Mouse (Mus musculus): ENCODE results near the gene Meis1. TPM values are rescaled to one million over a fixed set of nuclear protein-coding genes. Genes with fewer than 3 reads are reported as not detected.
A peak's percentile ranks its signal among the peaks of the same experiment; 100 is the strongest.

Gene Meis1
- polyA plus RNA-seq, 1 experiment = 2.1 TPM

GRCm38 (mm10) chr11:18963202-18964136 lies 55.3 kb downstream of the Meis1 start:
- H3K9me3 ChIP-seq (replicated peaks; ENCODE audit: control insufficient read depth, insufficient read depth, low read length, poor library complexity, severe bottlenecking) = no peaks in the 10 kb centered on the region
- TF ChIP-seq CTCF (IDR thresholded peaks at IDR 0.05; ENCODE audit: low read depth, low read length) = no peak
- TF ChIP-seq POLR2A (IDR thresholded peaks at IDR 0.05; ENCODE audit: insufficient read depth, low read length) = no peak
- TF ChIP-seq EP300 (IDR thresholded peaks at IDR 0.05; ENCODE audit: insufficient read depth, low read depth, low read length) = no peak
- no peak overlapping the region for H3K4me3 ChIP-seq (ENCODE audit: low read depth, low read length)
- H3K36me3 ChIP-seq (ENCODE audit: control insufficient read depth, insufficient read depth, low read length, poor library complexity, severe bottlenecking) = no peaks in the 10 kb centered on the region; the same call in 1 of the 2 replicates
- no peaks in the 10 kb centered on the region for H3K4me1 ChIP-seq (ENCODE audit: control insufficient read depth, insufficient read depth, low read length)
- no peaks in the 10 kb centered on the region for H3K27me3 ChIP-seq (ENCODE audit: control insufficient read depth, insufficient read depth, low read length, poor library complexity, severe bottlenecking)
- no peak overlapping the region for H3K27ac ChIP-seq (ENCODE audit: insufficient read depth, low read length)
- H3K9ac ChIP-seq (ENCODE audit: low read depth, poor library complexity, severe bottlenecking) = no peak overlapping the region

GRCm38 (mm10) chr11:18959465-18959864 lies 59.3 kb downstream of the Meis1 start:
- no peak for TF ChIP-seq POLR2A (IDR thresholded peaks at IDR 0.05; ENCODE audit: insufficient read depth, low read length)
- TF ChIP-seq EP300 (IDR thresholded peaks at IDR 0.05; ENCODE audit: insufficient read depth, low read depth, low read length) = no peak
- no peak for TF ChIP-seq CTCF (IDR thresholded peaks at IDR 0.05; ENCODE audit: low read depth, low read length)
- Histone ChIP-seq H3K9ac (ENCODE audit: low read depth, poor library complexity, severe bottlenecking) (no peak overlapping the region), H3K4me3 (ENCODE audit: low read depth, low read length) (no peak overlapping the region), H3K27me3 (ENCODE audit: control insufficient read depth, insufficient read depth, low read length, poor library complexity, severe bottlenecking) (no peaks in the 10 kb centered on the region), H3K36me3 (ENCODE audit: control insufficient read depth, insufficient read depth, low read length, poor library complexity, severe bottlenecking) (no peaks in the 10 kb centered on the region; the same call in 1 of the 2 replicates), H3K4me1 (ENCODE audit: control insufficient read depth, insufficient read depth, low read length) (peaks cover 5% of the 10 kb centered on the region), H3K27ac (ENCODE audit: insufficient read depth, low read length) (no peak overlapping the region), H3K9me3 (replicated peaks; ENCODE audit: control insufficient read depth, insufficient read depth, low read length, poor library complexity, severe bottlenecking) (no peaks in the 10 kb centered on the region)

- H3K36me3 ChIP-seq (ENCODE audit: control insufficient read depth, insufficient read depth, low read length, poor library complexity, severe bottlenecking) = no peaks in the 10 kb centered on the region; the same call in 1 of the 2 replicates
- no peaks in the 10 kb centered on the region for H3K27me3 ChIP-seq (ENCODE audit: control insufficient read depth, insufficient read depth, low read length, poor library complexity, severe bottlenecking)
- peak overlapping the region; percentile 38 for H3K4me3 ChIP-seq (ENCODE audit: low read depth, low read length)
- H3K9me3 ChIP-seq (replicated peaks; ENCODE audit: control insufficient read depth, insufficient read depth, low read length, poor library complexity, severe bottlenecking) = no peaks in the 10 kb centered on the region
- TF ChIP-seq POLR2A (IDR thresholded peaks at IDR 0.05; ENCODE audit: insufficient read depth, low read length) (no peak), EP300 (IDR thresholded peaks at IDR 0.05; ENCODE audit: insufficient read depth, low read depth, low read length) (no peak)
- H3K4me1 ChIP-seq (ENCODE audit: control insufficient read depth, insufficient read depth, low read length) = peaks cover 5% of the 10 kb centered on the region
- H3K27ac ChIP-seq (ENCODE audit: insufficient read depth, low read length) = peak overlapping the region; percentile 95
- peak overlapping the region; percentile 44 for H3K9ac ChIP-seq (ENCODE audit: low read depth, poor library complexity, severe bottlenecking)
These were observed 60.7 kb downstream of the Meis1 start for GRCm38 (mm10) chr11:18957805-18958770.

- Histone ChIP-seq H3K9ac (ENCODE audit: low read depth, poor library complexity, severe bottlenecking) (peak overlapping the region; percentile 44; the same call in 1 of the 2 replicates), H3K36me3 (ENCODE audit: control insufficient read depth, insufficient read depth, low read length, poor library complexity, severe bottlenecking) (no peaks in the 10 kb centered on the region; the same call in 1 of the 2 replicates), H3K27me3 (ENCODE audit: control insufficient read depth, insufficient read depth, low read length, poor library complexity, severe bottlenecking) (no peaks in the 10 kb centered on the region), H3K4me1 (ENCODE audit: control insufficient read depth, insufficient read depth, low read length) (peaks cover 5% of the 10 kb centered on the region), H3K4me3 (ENCODE audit: low read depth, low read length) (peak overlapping the region; percentile 38), H3K9me3 (replicated peaks; ENCODE audit: control insufficient read depth, insufficient read depth, low read length, poor library complexity, severe bottlenecking) (no peaks in the 10 kb centered on the region), H3K27ac (ENCODE audit: insufficient read depth, low read length) (peak overlapping the region; percentile 98)
- no peak for TF ChIP-seq POLR2A (IDR thresholded peaks at IDR 0.05; ENCODE audit: insufficient read depth, low read length)
- TF ChIP-seq CTCF (IDR thresholded peaks at IDR 0.05; ENCODE audit: low read depth, low read length) = no peak
- TF ChIP-seq EP300 (IDR thresholded peaks at IDR 0.05; ENCODE audit: insufficient read depth, low read depth, low read length) = peak; percentile 84
These were observed 61.5 kb downstream of the Meis1 start for GRCm38 (mm10) chr11:18957097-18957804.

GRCm38 (mm10) chr11:18955969-18956368 lies 62.8 kb downstream of the Meis1 start:
- Histone ChIP-seq H3K9ac (ENCODE audit: low read depth, poor library complexity, severe bottlenecking) (no peak overlapping the region), H3K9me3 (replicated peaks; ENCODE audit: control insufficient read depth, insufficient read depth, low read length, poor library complexity, severe bottlenecking) (no peaks in the 10 kb centered on the region), H3K4me3 (ENCODE audit: low read depth, low read length) (no peak overlapping the region), H3K27ac (ENCODE audit: insufficient read depth, low read length) (0 out of 2 replicates have a peak overlapping the region, but pooled peaks have one; percentile 2), H3K27me3 (ENCODE audit: control insufficient read depth, insufficient read depth, low read length, poor library complexity, severe bottlenecking) (no peaks in the 10 kb centered on the region), H3K36me3 (ENCODE audit: control insufficient read depth, insufficient read depth, low read length, poor library complexity, severe bottlenecking) (no peaks in the 10 kb centered on the region; the same call in 1 of the 2 replicates), H3K4me1 (ENCODE audit: control insufficient read depth, insufficient read depth, low read length) (peaks cover 5% of the 10 kb centered on the region)
- no peak for TF ChIP-seq EP300 (IDR thresholded peaks at IDR 0.05; ENCODE audit: insufficient read depth, low read depth, low read length)
